Mouse (Mus musculus) right cerebral cortex, adult 2 months (tissue): ENCODE data around the gene Parp11.

Experiments used
- DNase-seq, 2 experiments: peaks; one replicate each; pipeline ENCODE4 v3.0.0; 2021 to 2022; ENCODE audit warnings: low spot score in 2 of 2

Gene Parp11

DNA sequence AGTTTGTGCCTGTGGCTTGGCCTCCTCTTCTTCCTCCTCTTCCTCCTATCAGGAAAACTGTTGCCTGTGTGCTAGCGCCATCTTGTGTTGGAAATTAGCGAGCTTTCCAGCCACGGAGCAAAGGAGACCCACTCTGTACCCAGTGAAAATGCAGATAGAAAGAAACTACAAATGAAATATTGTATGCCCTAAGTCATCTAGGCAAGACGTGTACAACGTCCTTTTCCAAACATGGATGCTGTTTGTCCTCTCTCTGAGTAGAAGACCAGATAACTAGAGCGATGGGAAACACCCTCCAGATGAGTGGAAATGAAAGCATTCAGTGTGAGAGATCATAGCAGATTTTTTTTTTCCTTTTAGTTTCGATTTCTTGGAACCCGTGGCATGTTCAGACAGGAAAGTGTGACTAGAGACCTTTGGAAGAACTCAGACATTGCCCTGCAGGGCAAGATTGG lies at the start of gene Parp11:
Gene Parp11, plus strand, starts transcription at position 405 of the 455 bp plus-strand sequence.
- peak; percentile 84 to 87 for DNase-seq

DNA sequence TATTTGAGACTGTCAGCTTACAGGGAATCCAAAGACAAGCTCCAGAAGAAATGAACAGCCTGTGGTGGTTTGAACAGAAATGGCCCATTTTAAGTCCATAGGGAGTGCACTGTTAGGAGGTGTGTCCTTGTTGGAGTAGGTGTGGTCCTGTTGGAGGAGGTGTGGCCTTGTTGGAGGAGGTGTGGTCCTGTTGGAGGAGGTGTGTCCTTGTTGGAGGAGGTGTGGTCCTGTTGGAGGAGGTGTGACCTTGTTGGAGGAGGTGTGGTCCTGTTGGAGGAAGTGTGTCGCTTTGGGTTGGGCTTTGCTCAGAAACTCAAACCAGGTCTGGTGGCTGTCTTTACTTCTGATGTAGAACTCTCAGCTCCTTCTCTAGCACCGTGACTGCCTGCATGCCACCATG lies 48.6 kb upstream of the Parp11 start:
- DNase-seq: no peak

DNA sequence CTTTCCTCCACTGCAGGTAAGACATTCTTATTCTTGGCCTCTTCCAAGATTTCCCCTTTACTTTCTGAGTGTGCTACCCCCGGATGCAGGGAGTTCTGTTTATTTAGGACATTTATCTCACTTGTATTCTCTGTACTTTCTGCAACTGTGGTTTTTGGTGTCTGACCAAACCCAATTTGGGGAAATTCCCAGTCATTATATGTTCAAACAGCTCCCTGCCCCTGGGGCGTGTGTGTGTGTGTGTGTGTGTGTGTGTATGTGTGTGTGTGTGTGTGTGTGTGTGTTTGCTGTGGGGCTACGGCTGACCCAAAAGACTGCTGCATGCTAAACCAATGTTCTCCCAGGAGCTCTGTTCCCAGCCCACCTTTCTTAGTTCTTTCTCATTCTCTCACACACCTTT lies 45.2 kb upstream of the Parp11 start:
- no peak for DNase-seq

DNA sequence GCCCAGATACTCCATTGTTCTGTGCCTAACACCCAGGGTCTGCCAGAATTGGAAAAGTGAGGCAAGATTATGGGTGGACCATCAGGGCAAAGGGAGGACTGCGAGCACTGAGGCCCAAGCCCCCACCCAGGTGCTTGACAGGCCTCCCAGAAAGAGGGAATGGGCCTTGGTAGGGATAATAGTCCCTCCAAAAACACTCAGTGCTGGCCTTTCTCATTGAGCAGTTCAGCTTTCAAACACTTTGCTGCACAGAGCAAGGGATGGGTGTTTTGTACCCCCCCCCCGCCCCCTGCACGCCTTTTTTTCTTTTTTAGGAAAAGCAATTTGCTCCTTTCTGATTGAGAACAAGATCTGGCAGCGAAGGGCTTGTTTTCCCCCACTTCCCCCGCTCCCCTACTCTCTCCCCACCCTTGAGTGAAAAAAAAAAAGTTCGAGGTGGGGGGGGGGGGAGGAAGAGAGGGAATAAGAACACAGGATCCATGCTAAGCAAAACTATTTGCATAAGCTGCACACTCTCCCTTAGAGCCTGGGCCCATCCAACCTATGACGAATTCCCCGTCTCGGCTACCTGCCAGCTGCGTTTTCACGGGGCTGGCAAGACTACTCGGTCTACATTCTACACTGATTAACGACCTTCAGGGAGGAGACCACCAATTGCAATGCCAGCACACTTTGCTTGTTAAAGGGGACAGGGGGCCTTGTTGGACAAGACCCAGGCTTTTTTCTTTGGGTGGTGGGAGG lies 42.4 kb upstream of the Parp11 start:
- DNase-seq: peak; percentile 25 to 26

DNA sequence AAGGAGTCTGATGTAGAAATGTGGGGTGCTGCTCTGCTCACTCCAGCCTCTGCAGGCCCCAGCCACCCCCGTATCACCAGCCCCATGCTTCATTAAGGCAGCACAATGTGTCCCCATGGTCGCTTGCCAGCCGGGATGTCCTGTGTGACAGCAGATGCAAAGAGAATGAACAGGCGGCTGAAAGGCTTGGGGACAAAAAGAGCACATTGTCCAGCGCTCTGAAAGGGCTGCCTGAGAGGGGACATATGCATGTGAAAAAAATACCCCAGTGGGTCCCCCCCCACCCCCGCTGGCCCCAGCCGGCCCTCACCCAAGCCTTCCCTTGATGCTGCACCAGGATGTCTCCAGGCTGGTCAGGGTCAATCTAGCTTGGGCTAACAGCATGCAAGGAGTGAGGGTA lies 41.0 kb upstream of the Parp11 start:
- DNase-seq: peak in 1 of 2 experiments; percentile 11

DNA sequence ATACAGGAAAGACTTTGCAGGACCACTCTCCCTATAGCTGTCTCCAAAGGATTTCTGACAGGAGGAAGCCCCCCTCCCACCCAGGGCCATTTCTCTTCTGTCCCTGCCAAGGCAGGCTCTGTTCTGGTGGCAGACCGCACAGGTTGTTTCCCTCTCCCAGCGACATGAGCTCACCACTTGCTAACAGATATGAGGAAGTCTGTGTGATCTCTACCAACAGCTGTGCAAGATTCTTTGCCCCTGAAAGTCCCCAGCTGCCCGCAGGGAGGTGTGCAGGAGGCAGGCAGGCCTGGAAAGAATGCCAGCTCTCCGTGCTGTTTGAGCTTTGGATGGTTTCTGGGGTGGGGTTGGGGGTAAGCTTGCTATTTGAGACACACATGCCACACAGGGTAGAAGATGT lies 38.9 kb upstream of the Parp11 start:
- DNase-seq: no peak

DNA sequence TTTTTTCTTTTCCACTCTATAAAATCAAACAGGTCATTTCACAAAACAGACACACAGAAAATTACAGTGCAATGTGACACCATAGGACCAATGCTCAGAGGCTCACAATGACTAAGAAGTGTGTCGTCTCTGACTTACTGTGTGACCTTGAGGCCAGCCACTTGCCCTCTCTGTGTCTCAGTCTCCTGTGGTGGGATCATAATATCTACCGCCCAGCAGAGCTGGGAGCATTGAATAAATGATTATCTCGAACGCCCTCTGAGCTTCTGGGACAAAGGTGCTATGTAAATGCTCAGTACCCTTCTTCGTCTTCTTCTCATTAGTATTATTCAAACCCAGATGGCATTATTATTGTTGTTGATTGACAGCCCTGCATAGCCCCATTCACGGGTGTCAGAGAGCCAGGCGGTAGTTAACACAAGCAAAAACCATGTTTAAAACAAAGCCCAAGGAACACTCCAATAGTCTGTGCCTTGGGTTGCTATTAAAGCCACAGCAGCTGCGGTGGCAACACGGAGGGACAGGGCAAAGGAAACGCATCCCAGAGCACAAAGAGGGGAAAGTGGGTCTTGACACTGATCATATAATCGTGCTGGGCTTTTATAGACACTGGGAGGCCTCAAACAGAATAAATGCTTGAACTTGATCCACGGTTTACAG lies 29.0 kb upstream of the Parp11 start:
- no peak for DNase-seq

DNA sequence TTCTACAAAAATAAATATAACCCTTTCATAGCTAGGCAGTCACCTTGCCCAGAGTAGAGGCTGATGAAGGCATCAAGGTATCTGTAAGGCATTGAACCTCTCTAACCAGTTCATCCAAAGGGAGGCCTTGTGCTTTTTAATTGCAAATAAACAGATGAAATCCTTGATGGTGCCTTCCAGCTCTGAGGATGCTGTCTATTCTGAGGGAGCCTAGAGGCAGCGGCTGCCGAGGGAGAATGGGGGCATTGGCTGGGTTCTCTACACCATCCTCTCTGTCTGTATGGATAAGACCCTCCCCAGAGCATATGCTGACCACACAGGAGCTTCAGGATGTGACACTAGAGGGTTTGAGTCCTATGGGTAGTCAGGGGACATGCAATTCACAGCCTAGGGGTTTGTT lies 28.3 kb upstream of the Parp11 start:
- DNase-seq: no peak

DNA sequence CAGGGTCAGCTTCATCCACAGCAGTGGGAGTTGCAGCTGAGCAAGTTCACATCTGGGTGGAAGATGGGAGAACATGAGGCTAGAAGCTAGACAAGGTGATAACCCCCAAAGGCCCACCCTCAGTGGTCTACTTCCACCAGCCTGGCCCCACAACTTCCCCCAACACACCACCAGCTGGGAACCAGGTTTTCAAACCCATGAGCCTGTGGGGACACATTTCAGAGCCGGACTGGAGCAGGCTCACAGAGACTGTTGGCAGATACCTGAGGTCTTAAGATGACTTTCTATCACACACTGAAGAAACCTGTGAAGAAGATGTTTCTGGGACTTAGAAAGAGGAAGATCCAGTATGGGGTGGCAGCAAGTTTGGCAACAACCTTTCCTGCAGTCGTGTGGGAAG lies 26.5 kb upstream of the Parp11 start:
- DNase-seq: no peak

DNA sequence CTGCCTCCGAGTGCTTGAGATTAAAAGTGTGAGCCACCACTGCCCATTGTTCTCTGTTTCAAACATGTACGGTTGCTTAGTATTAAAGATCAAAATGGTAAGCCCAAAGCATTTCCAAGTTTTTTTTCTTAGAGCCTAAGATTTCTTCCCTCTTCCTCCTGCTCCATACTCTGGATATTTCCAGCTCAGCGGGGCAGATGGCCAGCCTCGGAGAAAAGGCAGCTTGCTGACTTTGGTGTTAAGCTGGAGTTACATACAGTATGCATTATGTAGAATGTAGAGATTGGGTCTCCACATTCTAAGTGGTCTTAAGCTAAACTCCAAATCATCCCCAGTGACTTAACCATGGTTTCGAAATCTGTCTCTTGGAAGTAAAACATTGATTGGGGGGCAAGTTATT lies 21.5 kb upstream of the Parp11 start:
- no peak for DNase-seq

DNA sequence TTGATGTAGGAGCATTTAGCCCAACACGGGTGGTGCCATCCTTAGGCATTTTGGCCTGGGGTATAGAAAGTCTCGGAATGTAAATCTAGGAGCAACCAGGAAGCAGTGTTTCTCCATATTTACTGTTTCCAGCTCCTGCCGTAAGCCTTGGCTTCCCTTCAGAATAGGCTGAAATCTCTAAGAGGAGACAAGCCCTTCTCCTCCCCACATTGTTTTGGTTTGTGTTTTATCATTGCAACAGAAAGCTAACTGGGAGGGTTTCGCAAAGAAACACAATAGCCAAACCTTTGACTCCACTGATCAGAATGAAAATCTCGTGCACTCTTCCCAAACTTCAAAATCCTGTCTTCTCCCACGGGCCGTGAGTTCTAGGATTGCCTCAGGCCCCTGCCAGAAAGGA lies 15.9 kb upstream of the Parp11 start:
- DNase-seq: no peak

DNA sequence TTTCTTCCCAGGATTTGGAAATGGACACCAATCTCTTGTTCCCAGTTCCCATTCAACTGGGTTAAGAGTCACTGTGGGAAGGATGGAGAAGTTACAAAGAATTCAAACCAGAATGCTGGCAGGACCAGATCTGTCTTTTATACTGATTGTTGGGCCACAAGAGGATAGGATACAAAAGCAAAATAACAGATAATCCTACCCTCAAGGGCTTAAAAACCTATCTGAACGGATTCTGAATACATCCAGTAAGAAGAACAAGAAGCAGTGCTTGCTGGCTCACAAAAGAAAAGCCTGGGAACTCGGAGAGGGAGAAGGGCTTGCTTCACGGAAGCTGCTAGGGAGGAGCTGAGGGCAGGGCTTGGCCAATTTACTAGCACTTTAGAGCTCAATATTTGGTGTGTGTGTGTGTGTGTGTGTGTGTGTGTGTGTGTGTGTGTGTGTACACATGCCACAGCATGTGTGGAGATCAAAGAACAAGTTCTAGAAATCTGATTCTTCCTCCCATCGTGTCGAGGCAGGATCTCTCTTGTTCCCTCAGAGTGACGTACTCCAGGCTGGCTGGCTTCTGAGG lies 15.4 kb upstream of the Parp11 start:
- DNase-seq: no peak

DNA sequence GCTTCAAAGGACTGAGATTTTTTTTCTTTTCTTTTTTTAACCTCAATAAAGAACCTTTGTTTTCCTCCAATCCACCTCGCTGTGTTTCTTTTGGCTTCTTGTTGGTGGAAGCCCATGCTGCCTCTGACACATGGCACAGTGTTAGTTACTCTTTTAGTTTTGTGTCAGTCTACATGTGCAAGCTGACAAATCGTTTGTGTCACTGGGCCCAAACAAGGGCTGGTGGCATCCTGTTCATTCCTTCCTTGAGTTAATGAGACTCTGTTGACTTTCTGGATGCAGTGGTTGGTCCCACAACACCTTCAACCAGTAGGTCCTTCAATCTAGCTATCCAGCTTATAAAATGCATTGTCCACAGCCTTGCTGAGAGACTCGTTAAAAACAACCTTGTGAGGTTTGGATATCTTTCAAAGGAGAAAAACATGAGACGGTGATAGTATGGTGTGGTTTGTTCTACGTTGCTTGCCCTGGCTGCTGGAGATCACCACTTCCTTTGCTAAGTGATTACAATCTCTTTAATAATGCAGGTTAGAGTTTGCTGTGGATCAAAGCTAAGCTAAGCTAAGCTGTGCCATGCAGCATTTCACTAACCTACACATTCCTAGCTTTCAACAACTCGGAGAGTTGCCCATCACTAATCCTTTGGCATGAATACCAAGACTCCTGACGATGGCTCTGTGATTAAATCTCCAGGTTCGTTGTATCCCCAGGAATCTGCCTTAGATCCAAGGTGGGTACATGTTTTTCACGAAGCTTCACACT lies 12.6 kb upstream of the Parp11 start:
- no peak for DNase-seq

DNA sequence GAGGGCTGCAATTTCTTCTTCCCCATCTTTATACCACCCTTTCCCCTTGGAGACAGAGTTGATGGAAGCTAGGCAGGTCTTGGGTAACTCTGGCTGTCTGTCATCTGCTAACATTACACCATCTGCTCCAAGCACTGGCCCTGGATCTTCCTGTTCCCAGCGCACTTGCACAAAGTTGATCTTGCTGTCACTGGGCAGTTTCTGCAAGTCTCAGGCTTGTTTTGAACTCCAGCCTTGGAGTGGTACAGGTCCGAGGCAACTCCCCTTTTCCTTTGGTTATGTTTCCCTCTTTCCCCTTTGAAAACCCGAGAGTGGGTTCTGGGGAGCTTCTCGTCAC lies 12.0 kb upstream of the Parp11 start:
- DNase-seq: no peak

DNA sequence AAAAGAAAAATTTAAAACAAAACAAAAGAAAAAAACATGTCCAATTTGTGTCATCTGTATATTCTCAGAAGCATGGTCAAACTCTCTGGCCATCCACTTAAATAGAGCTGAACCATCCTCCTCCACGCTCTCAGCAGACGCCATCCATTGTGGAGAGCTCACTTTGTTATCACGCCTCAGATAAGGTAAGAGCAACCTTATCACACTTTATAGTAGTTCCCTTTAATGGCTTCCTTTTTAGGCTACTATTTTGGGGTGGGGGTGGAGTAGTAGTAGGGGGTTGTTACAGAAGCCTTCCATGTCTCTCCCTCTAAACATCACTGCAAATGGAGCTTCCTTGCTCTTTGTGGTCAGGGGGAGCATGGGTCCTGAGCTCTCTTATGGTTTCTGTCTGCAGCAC lies 7.6 kb upstream of the Parp11 start:
- no peak for DNase-seq

DNA sequence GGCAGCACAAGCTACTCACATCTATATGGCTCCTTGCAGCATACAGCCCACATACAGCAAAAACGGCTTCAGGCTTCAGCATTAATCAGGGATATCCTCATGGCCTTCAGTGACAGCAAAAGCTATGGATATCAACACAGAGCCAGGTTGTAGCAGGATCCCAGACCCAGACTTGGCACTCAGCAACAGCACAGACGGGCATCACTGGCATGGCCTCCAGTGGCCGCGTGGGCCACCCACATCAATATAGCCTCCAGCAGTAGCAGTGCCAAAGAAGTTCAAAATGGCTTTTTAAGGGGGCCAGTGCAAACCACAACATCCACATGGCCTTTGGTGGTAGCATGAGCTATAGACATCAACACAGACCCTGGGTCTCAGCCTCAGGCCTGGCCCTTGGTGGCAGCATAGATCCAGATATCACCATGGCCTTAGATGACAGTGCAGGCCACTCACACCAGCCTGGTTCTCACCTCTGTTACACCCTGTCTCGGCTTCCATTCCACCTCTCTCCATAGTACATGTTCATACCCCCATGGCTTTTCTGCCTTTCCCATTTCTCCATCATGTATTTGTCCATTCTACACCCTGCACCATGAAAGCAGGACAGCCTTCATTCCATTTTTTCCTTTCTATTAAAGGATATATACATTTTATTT lies 7.0 kb upstream of the Parp11 start:
- DNase-seq: no peak

DNA sequence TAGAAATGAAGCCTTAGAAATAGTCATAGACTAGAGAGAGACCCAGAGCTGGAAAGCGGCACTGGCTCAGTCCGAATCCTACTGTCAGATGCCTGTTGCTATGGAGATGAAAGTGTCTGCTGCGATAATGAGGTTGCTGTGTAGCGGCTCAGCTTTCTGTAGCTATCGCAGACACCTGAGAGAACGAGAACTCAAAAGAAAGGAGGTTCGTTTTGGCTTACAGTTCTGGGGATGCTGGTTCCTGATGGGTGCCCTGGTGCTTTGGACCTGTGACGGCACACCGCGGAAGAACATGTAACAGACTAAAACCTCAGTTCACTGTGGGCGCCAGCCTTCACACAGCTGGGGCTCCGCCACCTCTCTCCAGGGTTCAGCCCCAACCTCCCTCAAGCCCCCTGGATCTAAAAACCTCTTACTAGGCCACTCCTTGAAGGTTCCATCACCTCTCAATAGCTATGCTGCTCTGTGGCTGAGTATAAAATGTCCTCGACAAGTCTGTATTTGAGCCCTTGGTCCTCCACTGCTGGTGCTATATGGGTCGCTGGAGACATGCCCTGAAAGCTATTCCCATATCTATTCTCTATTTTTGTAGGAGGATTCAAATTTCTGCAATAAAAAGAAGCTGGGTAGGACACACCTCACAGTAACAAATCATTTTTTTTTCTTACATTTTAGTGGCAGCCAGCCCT lies 6.1 kb upstream of the Parp11 start:
- peak; percentile 45 to 51 for DNase-seq

DNA sequence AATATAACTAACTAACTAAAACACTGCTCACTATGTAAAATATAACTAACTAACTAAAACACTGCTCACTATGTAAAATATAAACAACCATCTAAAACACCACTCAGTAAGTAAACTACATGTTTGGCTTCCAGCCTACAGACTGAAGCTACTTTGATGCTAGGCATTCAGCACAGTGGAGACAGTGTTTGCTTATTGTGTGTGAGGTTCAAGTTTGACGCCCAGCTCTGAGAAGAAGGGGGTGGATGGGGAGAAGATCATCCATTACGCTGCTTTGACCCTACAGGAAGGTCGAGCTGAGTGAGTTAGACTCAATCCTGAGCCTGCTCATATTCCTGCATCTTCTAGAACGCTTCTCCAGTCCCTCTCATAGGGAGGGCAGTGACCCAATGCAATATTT lies 4.1 kb upstream of the Parp11 start:
- no peak for DNase-seq

DNA sequence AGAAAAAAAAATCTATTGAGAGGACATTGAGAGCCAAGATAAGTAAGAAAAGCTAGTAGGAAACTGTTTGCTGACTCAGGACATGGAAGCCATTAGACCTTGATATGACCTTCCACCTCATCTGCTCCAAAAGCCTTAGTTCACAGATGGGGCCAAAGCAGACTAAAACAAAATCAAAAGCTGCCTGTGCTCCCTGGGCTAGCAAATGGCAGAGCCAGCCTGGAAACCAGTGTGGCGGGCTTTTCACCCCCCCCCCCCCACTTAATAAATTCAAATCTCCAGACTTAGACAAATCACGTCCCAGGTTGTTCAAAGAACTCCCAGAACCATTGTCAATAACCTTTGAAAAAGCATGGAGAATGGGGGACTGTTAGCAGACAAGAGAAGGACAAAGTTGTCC lies 2.7 kb upstream of the Parp11 start:
- DNase-seq: no peak

DNA sequence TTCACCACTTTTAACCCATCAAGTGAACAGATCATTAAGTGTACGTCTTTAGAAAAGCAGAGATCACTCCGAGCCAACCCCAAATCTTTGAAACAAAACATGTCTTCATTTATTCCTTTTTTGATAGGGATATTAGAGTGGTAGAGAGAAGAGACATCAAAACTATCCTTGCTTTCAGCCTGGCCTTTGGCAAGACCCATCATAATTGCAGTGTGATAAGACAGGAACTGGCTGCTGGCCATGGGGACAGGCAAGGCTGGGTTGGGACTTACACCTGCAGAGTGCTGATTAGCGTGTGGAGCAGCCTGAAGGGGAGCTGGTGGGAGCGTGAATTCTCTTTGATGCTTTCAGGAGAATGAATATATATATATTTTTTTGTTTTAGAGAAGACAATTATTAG lies 2.2 kb upstream of the Parp11 start:
- no peak for DNase-seq

DNA sequence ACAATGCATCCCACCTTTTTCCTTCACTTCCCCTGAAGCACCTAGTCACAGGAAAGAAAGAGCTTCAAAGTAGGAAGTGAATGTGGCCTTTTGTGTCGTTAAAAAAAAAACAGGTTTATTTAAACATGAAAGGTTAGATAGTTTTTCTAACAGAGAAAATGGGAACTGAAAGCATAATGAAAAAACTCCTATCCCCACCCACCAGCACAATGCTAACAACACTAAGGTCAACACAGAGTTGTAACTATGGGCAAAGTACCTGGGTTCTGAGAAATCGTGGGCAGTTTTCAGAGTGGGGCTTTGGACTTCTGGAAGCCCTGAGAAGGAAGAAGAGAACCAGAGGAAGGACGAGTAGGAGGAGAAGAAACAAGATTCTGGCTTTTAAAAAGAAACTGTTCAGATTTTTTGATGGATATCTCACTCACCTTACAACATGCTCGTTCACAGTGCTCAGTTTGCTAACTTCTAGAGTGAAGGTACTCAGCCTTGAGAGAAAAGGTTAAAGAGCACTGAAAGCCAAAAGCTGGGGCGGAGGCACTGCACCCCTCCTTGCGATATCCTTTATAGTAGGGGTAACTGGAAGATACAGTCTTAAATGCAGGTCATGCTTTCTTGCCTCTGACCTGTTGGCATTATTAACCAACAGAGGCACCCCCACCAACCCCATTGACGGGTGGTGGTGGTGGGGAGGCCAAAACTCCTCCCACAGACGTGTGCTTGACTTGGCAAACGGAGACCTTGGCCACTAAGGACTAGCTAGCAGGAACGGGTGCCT lies 1.2 kb downstream of the Parp11 start:
- DNase-seq: no peak
